Mouse (Mus musculus) ES-CJ7 (cell line): ENCODE measurements at regions not wholly inside any gene's neighbourhood (a gene's known extent, or its start where the extent isn't known, plus 50 kb on each side); places are given as distances from the start of the nearest gene placed in this dataset.

Experiments used
- DNase-seq: peaks from one replicate; pipeline ENCODE4 v3.0.0; 2011; ENCODE audit warnings: low read depth, low spot score

- no peak for DNase-seq
These were observed 413.1 kb downstream of the Gm37988 start for GRCm38 (mm10) chr1:5220668-5221408.

- peak; percentile 58 for DNase-seq
These were observed 420.2 kb downstream of the Gm37988 start for GRCm38 (mm10) chr1:5227866-5228265.

GRCm38 (mm10) chr1:5231218-5231617 lies 423.5 kb downstream of the Gm37988 start:
- DNase-seq, result no peak

- DNase-seq, result peak; percentile 41
These were observed 424.5 kb downstream of the Gm37988 start for GRCm38 (mm10) chr1:5231961-5232846.

- DNase-seq, result peak; percentile 61
These were observed 425.2 kb downstream of the Gm37988 start for GRCm38 (mm10) chr1:5232847-5233245.

- no peak for DNase-seq
These were observed 435.5 kb downstream of the Gm37988 start for GRCm38 (mm10) chr1:5243186-5243585.

GRCm38 (mm10) chr1:5260874-5261273 lies 453.2 kb downstream of the Gm37988 start:
- DNase-seq, result peak; percentile 52

- peak; percentile 90 for DNase-seq
These were observed 453.6 kb downstream of the Gm37988 start for GRCm38 (mm10) chr1:5261297-5261696.

- DNase-seq, result no peak
These were observed 466.2 kb downstream of the Gm37988 start for GRCm38 (mm10) chr1:5273938-5274337.

GRCm38 (mm10) chr1:5294570-5294969 lies 486.9 kb downstream of the Gm37988 start:
- DNase-seq, result no peak

GRCm38 (mm10) chr1:5297627-5298026 lies 489.9 kb downstream of the Gm37988 start:
- no peak for DNase-seq

- no peak for DNase-seq
These were observed 504.0 kb downstream of the Gm37988 start for GRCm38 (mm10) chr1:5311656-5312055.

GRCm38 (mm10) chr1:5315839-5316238 lies 508.1 kb downstream of the Gm37988 start:
- DNase-seq, result no peak

GRCm38 (mm10) chr1:5317088-5317487 lies 509.4 kb downstream of the Gm37988 start:
- no peak for DNase-seq

GRCm38 (mm10) chr1:5326311-5326710 lies 518.6 kb downstream of the Gm37988 start:
- DNase-seq, result no peak
